ENCODE assay signal across 8 mouse cellular contexts in genomic region chr11:5878661-5879060, GRCm38 (mm10). TPM values are rescaled to one million over a fixed set of nuclear protein-coding genes. Genes with fewer than 3 reads are reported as not detected.
A peak's percentile ranks its signal among the peaks of the same experiment; 100 is the strongest.
DNase-seq lines count a peak whose midpoint lies in the region; ATAC-seq and TF ChIP-seq lines count a peak whose summit lies in the region.

No protein-coding gene starts in this region.

- no peaks in the 10 kb centered on the region for H3K9me3 ChIP-seq in liver, embryonic 15.5 days (replicated peaks)

- H3K4me1 ChIP-seq in testis, adult 2 months (ENCODE audit: control insufficient read depth, insufficient read depth, low read length) = peaks cover 9% of the 10 kb centered on the region
- H3K4me1 ChIP-seq in liver, embryonic 15.5 days (replicated peaks) = peaks cover 46% of the 10 kb centered on the region

- no peak for DNase-seq in gastrocnemius, adult 2 months
- DNase-seq in gastrocnemius, postnatal 14 days = no peak
- DNase-seq in testis, postnatal 14 days (ENCODE audit: low spot score) = no peak
- DNase-seq in adrenal gland, postnatal 4 days (ENCODE audit: low spot score in 2 of 2) = no peak
- no peak for DNase-seq in ovary, adult 18-20 months (ENCODE audit: low spot score)
- no peak for DNase-seq in cerebellum, postnatal 14 days

- peak overlapping the region; percentile 91 for H3K27ac ChIP-seq in gastrocnemius, adult 2 months
- H3K27ac ChIP-seq in testis, adult 2 months (ENCODE audit: control insufficient read depth, insufficient read depth, low read depth, low read length) = peak overlapping the region; percentile 88
- peak overlapping the region; percentile 77 for H3K27ac ChIP-seq in liver, embryonic 15.5 days (replicated peaks)

- intact Hi-C loops in gastrocnemius, adult 2 months (cut with DNase I) = loop anchor here (2.0 kb wide), 1 partner anchor 40 kb away; the partner anchor contains the start of gene Polm
- intact Hi-C loops in gastrocnemius, postnatal 14 days (cut with DNase I; ENCODE audit: low total_unique reads) = no loop called here

- no peak for TF ChIP-seq CTCF in gastrocnemius, adult 2 months (IDR thresholded peaks at IDR 0.05)
- no peak for TF ChIP-seq CTCF in testis, adult 2 months (IDR thresholded peaks at IDR 0.05; ENCODE audit: control insufficient read depth, insufficient read depth, insufficient replicate concordance, low read depth, low read length)

- WGBS in liver, embryonic 15.5 days (ENCODE audit: insufficient replicate concordance) = 42% methylated on average over 8 of the region's 8 CpGs

- ATAC-seq in liver, embryonic 15.5 days (ENCODE audit: insufficient read depth) = no peak

- no peaks in the 10 kb centered on the region for H3K27me3 ChIP-seq in testis, adult 2 months (ENCODE audit: control insufficient read depth, insufficient read depth, low read length)
- no peaks in the 10 kb centered on the region for H3K27me3 ChIP-seq in liver, embryonic 15.5 days

- peak overlapping the region; percentile 95 for H3K4me3 ChIP-seq in gastrocnemius, adult 2 months
- H3K4me3 ChIP-seq in testis, adult 2 months (ENCODE audit: control insufficient read depth, low read depth, low read length) = peak overlapping the region; percentile 97
- H3K4me3 ChIP-seq in liver, embryonic 15.5 days (replicated peaks) = peak overlapping the region; percentile 77

- peak overlapping the region; percentile 58 for H3K9ac ChIP-seq in liver, embryonic 15.5 days

- no peaks in the 10 kb centered on the region for H3K36me3 ChIP-seq in testis, adult 2 months (ENCODE audit: control insufficient read depth, insufficient read depth, low read length)
- peaks cover 30% of the 10 kb centered on the region for H3K36me3 ChIP-seq in liver, embryonic 15.5 days (replicated peaks)

- peak overlapping the region; percentile 94 for H3K4me2 ChIP-seq in liver, embryonic 15.5 days

- no peak for TF ChIP-seq POLR2A in testis, adult 2 months (IDR thresholded peaks at IDR 0.05; ENCODE audit: control insufficient read depth, low read depth, low read length)

RNA-seq across cellular contexts. Expression of gene Pold2, which starts 0.6 kb away (rescaled TPM):
- 10 to 100 TPM; 39.7 to 48.5 TPM for total RNA-seq in gastrocnemius, adult 2 months (2021)
- 10 to 100 TPM; 36.4 to 38.7 TPM for total RNA-seq in gastrocnemius, postnatal 14 days (2021)
- 88.8 and 109 TPM in 2 replicates for polyA plus RNA-seq in testis, adult 2 months (2012; rRNA removed)
- polyA plus RNA-seq in liver, embryonic 15.5 days (2015; fragmentation: Nextera tagmentation; extraction: Ambion mirVana) = 58.8 and 64.0 TPM in 2 replicates
- 10 to 100 TPM; 61.2 to 78.6 TPM for total RNA-seq in adrenal gland, postnatal 4 days (2021)

RNA-seq across cellular contexts. Expression of gene Aebp1, which starts 16.9 kb away (rescaled TPM):
- 10 to 100 TPM; 52.8 to 72.3 TPM for total RNA-seq in gastrocnemius, adult 2 months (2021)
- 10 to 100 TPM; 30.0 to 33.4 TPM for total RNA-seq in gastrocnemius, postnatal 14 days (2021)
- polyA plus RNA-seq in testis, adult 2 months (2012; rRNA removed) = 5.9 and 8.6 TPM in 2 replicates
- 7.0 and 8.2 TPM in 2 replicates for polyA plus RNA-seq in liver, embryonic 15.5 days (2015; fragmentation: Nextera tagmentation; extraction: Ambion mirVana)
- total RNA-seq in adrenal gland, postnatal 4 days (2021) = 100 to 1,000 TPM; 293 to 325 TPM

RNA-seq across cellular contexts. Expression of gene Myl7, which starts 19.9 kb away (rescaled TPM):
- not detected for total RNA-seq in gastrocnemius, adult 2 months (2021)
- total RNA-seq in gastrocnemius, postnatal 14 days (2021) = not detected
- 0.43 TPM in 1 of 2 replicates, not detected in the other for polyA plus RNA-seq in testis, adult 2 months (2012; rRNA removed)
- polyA plus RNA-seq in liver, embryonic 15.5 days (2015; fragmentation: Nextera tagmentation; extraction: Ambion mirVana) = 4.5 and 5.0 TPM in 2 replicates
- under 1 TPM; 0.56 to 0.76 TPM for total RNA-seq in adrenal gland, postnatal 4 days (2021)

RNA-seq across cellular contexts. Expression of gene Polm, which starts 40.8 kb away (rescaled TPM):
- 1 to 10 TPM; 1.7 to 3.1 TPM for total RNA-seq in gastrocnemius, adult 2 months (2021)
- total RNA-seq in gastrocnemius, postnatal 14 days (2021) = 1 to 10 TPM; 2.1 to 3.3 TPM
- polyA plus RNA-seq in testis, adult 2 months (2012; rRNA removed) = 2.3 and 3.0 TPM in 2 replicates
- 1.9 and 2.2 TPM in 2 replicates for polyA plus RNA-seq in liver, embryonic 15.5 days (2015; fragmentation: Nextera tagmentation; extraction: Ambion mirVana)
- 10 to 100 TPM; 15.9 to 18.3 TPM for total RNA-seq in adrenal gland, postnatal 4 days (2021)

Comparison
In these comparisons a context has a peak if more than half of its experiments do, and no peak if none do; other contexts are left out.
1. RNA of gene Aebp1, which starts 16.9 kb away (total RNA-seq): 293 to 325 TPM in adrenal gland, postnatal 4 days; 52.8 to 72.3 TPM in gastrocnemius, adult 2 months and 30.0 to 33.4 TPM in gastrocnemius, postnatal 14 days; every median in the first group is over 4 times any median in the second.
2. Peak in every context shown above with its lines, with median percentiles within 50 percentile points of each other: H3K27ac ChIP-seq and H3K4me3 ChIP-seq.